Mouse (Mus musculus) olfactory bulb, adult 2 months (tissue): ENCODE data around the gene Adcy4.

ENCODE experiments used
- CTCF ChIP-seq: fragments of 200-500 bp; IDR thresholded peaks from 2 replicates; pipeline ENCODE4 v1.5.1; 2012; ENCODE audit warnings: low read depth, mild to moderate bottlenecking, low read length, moderate library complexity; ENCODE audit not compliant: insufficient read depth
- POLR2A ChIP-seq: fragments of 200-500 bp; IDR thresholded peaks from 2 replicates; pipeline ENCODE4 v1.6.1; 2012; ENCODE audit warnings: mild to moderate bottlenecking, low read depth, low read length, moderate library complexity; ENCODE audit not compliant: insufficient read depth

DNA sequence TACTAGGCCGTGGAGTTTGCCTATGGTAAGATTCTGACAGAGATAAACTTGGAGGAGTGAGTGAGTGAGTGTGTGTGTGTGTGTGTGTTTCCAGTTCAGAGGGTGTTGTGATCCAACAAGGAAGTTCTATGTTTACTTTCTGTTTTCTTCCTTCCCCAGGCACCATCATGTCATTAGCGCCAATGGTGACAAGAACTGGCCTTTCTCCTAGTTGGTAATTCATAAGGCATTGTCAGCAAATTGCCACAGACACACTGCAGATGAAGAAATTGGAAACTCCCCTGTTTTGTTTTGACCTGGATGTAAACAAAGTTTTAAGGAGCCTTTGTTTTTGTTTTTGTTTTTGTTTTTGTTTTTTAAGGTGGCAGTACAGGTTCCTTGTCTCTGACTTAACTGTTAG, 9.6 kb upstream of the Adcy4 start:
- TF ChIP-seq CTCF (no peak), POLR2A (no peak)
